Mouse (Mus musculus) MEL (cell line): ENCODE measurements around the gene Vmn1r36. TPM values are rescaled to one million over a fixed set of nuclear protein-coding genes. Genes with fewer than 3 reads are reported as not detected.

Experiments
- DNase-seq: peaks from one replicate; pipeline ENCODE4 v3.0.0; 2011; ENCODE audit warnings: low read depth, low spot score
- H3K27ac ChIP-seq: 2 replicates; pipeline ENCODE4 v1.5.1; 2012; ENCODE audit warnings: low read depth, mild to moderate bottlenecking, control low read depth, low read length, moderate library complexity; ENCODE audit not compliant: control insufficient read depth
- H3K27me3 ChIP-seq, 2 experiments: fragments of 150-350 bp in 1 of 2; sonication (generic) in 1 of 2; 2 replicates each; pipeline ENCODE4 v1.6.1; 2012; ENCODE audit warnings: low read length in 2 of 2, mild to moderate bottlenecking in 2 of 2, improper control_type of control experiment in 1 of 2, moderate library complexity in 1 of 2; ENCODE audit not compliant: insufficient read depth in 2 of 2, control insufficient read depth in 1 of 2
- H3K36me3 ChIP-seq, 2 experiments: 2 replicates each; pipeline ENCODE4 v1.6.1; 2012 to 2014; ENCODE audit warnings: low read length in 2 of 2, improper control_type of control experiment in 1 of 2, inconsistent platforms in 1 of 2, mild to moderate bottlenecking in 1 of 2; ENCODE audit not compliant: insufficient read depth in 2 of 2, control insufficient read depth in 1 of 2
- H3K4me1 ChIP-seq, 2 experiments: fragments of 150-350 bp in 1 of 2; sonication (generic) in 1 of 2; 2 replicates each; pipeline ENCODE4 v1.6.1; 2012; ENCODE audit warnings: low read length in 2 of 2, improper control_type of control experiment in 1 of 2, mild to moderate bottlenecking in 1 of 2; ENCODE audit not compliant: insufficient read depth in 2 of 2, control insufficient read depth in 1 of 2
- H3K4me3 ChIP-seq, 2 experiments: fragments of 150-350 bp in 1 of 2; sonication (generic) in 1 of 2; 2 replicates each; pipeline ENCODE4 v1.5.1; 2012; ENCODE audit warnings: low read depth in 2 of 2, low read length in 2 of 2, mild to moderate bottlenecking in 2 of 2, moderate library complexity in 2 of 2, control low read depth in 1 of 2, improper control_type of control experiment in 1 of 2; ENCODE audit not compliant: control insufficient read depth in 1 of 2, insufficient read depth in 1 of 2
- H3K79me2 ChIP-seq: 2 replicates; pipeline ENCODE4 v1.6.1; 2012; ENCODE audit warnings: mild to moderate bottlenecking, low read length, moderate library complexity; ENCODE audit not compliant: control insufficient read depth, poor library complexity, insufficient read depth
- H3K9ac ChIP-seq: 2 replicates; pipeline ENCODE4 v1.6.1; 2012; ENCODE audit warnings: low read depth, mild to moderate bottlenecking, control low read depth, low read length, moderate library complexity; ENCODE audit not compliant: control insufficient read depth, poor library complexity, severe bottlenecking
- H3K9me3 ChIP-seq: fragments of 150-350 bp; sonication (generic); replicated peaks from 2 replicates; pipeline ENCODE4 v1.6.1; 2012; ENCODE audit warnings: mild to moderate bottlenecking, low read length, improper control_type of control experiment, moderate library complexity; ENCODE audit not compliant: insufficient read depth
- CHD1 ChIP-seq: IDR thresholded peaks from 2 replicates; pipeline ENCODE4 v1.6.1; 2012; ENCODE audit warnings: low read depth, mild to moderate bottlenecking, inconsistent platforms, low read length, improper control_type of control experiment
- CTCF ChIP-seq, 3 experiments: IDR thresholded peaks in 2 of 3; conservative IDR thresholded peaks in 1 of 3; 2 replicates each; pipeline ENCODE4 v1.5.1; 2011 to 2012; ENCODE audit warnings: low read length in 3 of 3, low read depth in 2 of 3, mild to moderate bottlenecking in 2 of 3, improper control_type of control experiment in 1 of 3, inconsistent platforms in 1 of 3, mixed read lengths in 1 of 3, moderate library complexity in 1 of 3; ENCODE audit not compliant: control insufficient read depth in 1 of 3, insufficient read depth in 1 of 3, poor library complexity in 1 of 3, severe bottlenecking in 1 of 3
- ELF1 ChIP-seq: IDR thresholded peaks from 2 replicates; pipeline ENCODE4 v1.6.1; 2014; ENCODE audit warnings: low read depth, mild to moderate bottlenecking, inconsistent platforms, low read length, improper control_type of control experiment, moderate library complexity
- EP300 ChIP-seq, 2 experiments: IDR thresholded peaks; 2 replicates each; pipeline ENCODE4 v1.6.1; 2011; ENCODE audit warnings: improper control_type of control experiment in 2 of 2, low read length in 2 of 2, low read depth in 1 of 2, mild to moderate bottlenecking in 1 of 2
- ETS1 ChIP-seq: IDR thresholded peaks from 2 replicates; pipeline ENCODE4 v1.6.1; 2012; ENCODE audit warnings: low read depth, mild to moderate bottlenecking, inconsistent platforms, low read length, improper control_type of control experiment, moderate library complexity
- GATA1 ChIP-seq: IDR thresholded peaks from 2 replicates; pipeline ENCODE4 v1.6.1; 2011; ENCODE audit warnings: low read depth, low read length, improper control_type of control experiment
- HCFC1 ChIP-seq: IDR thresholded peaks from 2 replicates; pipeline ENCODE4 v1.6.1; 2012; ENCODE audit warnings: low read depth, mild to moderate bottlenecking, inconsistent platforms, low read length, improper control_type of control experiment, moderate library complexity
- MAFK ChIP-seq: IDR thresholded peaks from 2 replicates; pipeline ENCODE4 v1.6.1; 2011; ENCODE audit warnings: low read depth, mild to moderate bottlenecking, low read length, improper control_type of control experiment, borderline replicate concordance
- MAZ ChIP-seq: IDR thresholded peaks from 2 replicates; pipeline ENCODE4 v1.6.1; 2012; ENCODE audit warnings: low read depth, mild to moderate bottlenecking, inconsistent platforms, low read length, improper control_type of control experiment
- MXI1 ChIP-seq: IDR thresholded peaks from 2 replicates; pipeline ENCODE4 v1.6.1; 2011; ENCODE audit warnings: mild to moderate bottlenecking, low read depth, low read length, improper control_type of control experiment
- MYB ChIP-seq: IDR thresholded peaks from 2 replicates; pipeline ENCODE4 v1.6.1; 2011; ENCODE audit warnings: mild to moderate bottlenecking, low read depth, low read length, improper control_type of control experiment
- MYC ChIP-seq: IDR thresholded peaks from 2 replicates; pipeline ENCODE4 v1.6.1; 2011; ENCODE audit warnings: low read depth, mild to moderate bottlenecking, low read length, improper control_type of control experiment, moderate library complexity
- NRF1 ChIP-seq: IDR thresholded peaks from 2 replicates; pipeline ENCODE4 v1.6.1; 2014; ENCODE audit warnings: low read depth, mild to moderate bottlenecking, inconsistent platforms, low read length, improper control_type of control experiment, moderate library complexity; ENCODE audit not compliant: poor library complexity, insufficient read depth, severe bottlenecking
- POLR2A ChIP-seq, 2 experiments: IDR thresholded peaks; 2 replicates each; pipeline ENCODE4 v1.6.1; 2011 to 2012; ENCODE audit warnings: low read length in 2 of 2, mild to moderate bottlenecking in 2 of 2, control low read depth in 1 of 2, improper control_type of control experiment in 1 of 2, low read depth in 1 of 2, moderate library complexity in 1 of 2; ENCODE audit not compliant: control insufficient read depth in 1 of 2, insufficient read depth in 1 of 2, poor library complexity in 1 of 2
- POLR2AphosphoS2 ChIP-seq: IDR thresholded peaks from 2 replicates; pipeline ENCODE4 v1.6.1; 2011; ENCODE audit warnings: low read length, improper control_type of control experiment
- POLR2AphosphoS5 ChIP-seq: IDR thresholded peaks from 2 replicates; pipeline ENCODE4 v1.6.1; 2012; ENCODE audit warnings: low read depth, borderline replicate concordance, mild to moderate bottlenecking, inconsistent platforms, low read length, moderate library complexity, mixed read lengths
- RAD21 ChIP-seq: IDR thresholded peaks from 2 replicates; pipeline ENCODE4 v1.6.1; 2011; ENCODE audit warnings: mild to moderate bottlenecking, low read depth, low read length, improper control_type of control experiment
- SIN3A ChIP-seq: IDR thresholded peaks from 2 replicates; pipeline ENCODE4 v1.6.1; 2012; ENCODE audit warnings: low read length, improper control_type of control experiment, inconsistent platforms
- UBTF ChIP-seq: IDR thresholded peaks from 2 replicates; pipeline ENCODE4 v1.6.1; 2012; ENCODE audit warnings: low read depth, mild to moderate bottlenecking, inconsistent platforms, low read length, improper control_type of control experiment, moderate library complexity, borderline replicate concordance; ENCODE audit not compliant: insufficient read depth
- ZC3H11A ChIP-seq: IDR thresholded peaks from 2 replicates; pipeline ENCODE4 v1.6.1; 2012; ENCODE audit warnings: low read depth, mild to moderate bottlenecking, inconsistent platforms, low read length, improper control_type of control experiment
- ZKSCAN1 ChIP-seq: IDR thresholded peaks from 2 replicates; pipeline ENCODE4 v1.6.1; 2012; ENCODE audit warnings: low read depth, mild to moderate bottlenecking, inconsistent platforms, low read length, improper control_type of control experiment, moderate library complexity
- ZNF384 ChIP-seq: IDR thresholded peaks from 2 replicates; pipeline ENCODE4 v1.6.1; 2012; ENCODE audit warnings: low read depth, mild to moderate bottlenecking, inconsistent platforms, low read length, improper control_type of control experiment
- polyA plus RNA-seq, 2 experiments: library from polyadenylated mRNA; stranded (reverse) in 1 of 2; unstranded in 1 of 2; fragments of >175 nt in 1 of 2; fragments of >200 nt in 1 of 2; gene quantifications; 2 replicates each; pipeline versions ENCODE4 v1.2.1 to v1.2.4; 2012; ENCODE audit warnings: low replicate concordance in 2 of 2, low read depth in 1 of 2; ENCODE audit not compliant: insufficient read length in 2 of 2, insufficient read depth in 1 of 2, missing spikeins in 1 of 2
- total RNA-seq: library from RNA; depleted of rRNA; stranded (reverse); fragments of 300-350 nt; gene quantifications from 2 replicates; pipeline ENCODE4 v1.2.3, GENCODE M21; 2012; rRNA removed

Gene Vmn1r36
- total and polyA plus RNA-seq, 3 experiments, result not detected

GRCm38 (mm10) chr6:66708901-66709300, 10.1 kb downstream of the Vmn1r36 start:
- Histone ChIP-seq H3K27me3 (peaks cover 0 to 2% of the 10 kb centered on the region in 2 experiments; a peak in 1 of 4 replicates), H3K27ac (no peak overlapping the region), H3K4me1 (no peaks in the 10 kb centered on the region), H3K36me3 (no peaks in the 10 kb centered on the region), H3K9ac (no peak overlapping the region), H3K9me3 (no peaks in the 10 kb centered on the region), H3K79me2 (no peaks in the 10 kb centered on the region), H3K4me3 (no peak overlapping the region)
- DNase-seq, result no peak
- no peak for TF ChIP-seq GATA1
- no peak for TF ChIP-seq POLR2AphosphoS5
- no peak for TF ChIP-seq MYC
- TF ChIP-seq CHD1, result no peak
- TF ChIP-seq MYB, result no peak

- H3K4me3 ChIP-seq, result no peak within 1 kb of the TSS
- H3K27me3 ChIP-seq, result no peaks in the 10 kb centered on the region; a peak in 1 of 4 replicates
- H3K9me3 ChIP-seq, result no peaks in the 10 kb centered on the region
- no peak within 1 kb of the TSS for H3K9ac ChIP-seq
- H3K27ac ChIP-seq, result no peak within 1 kb of the TSS
- peaks cover 3% of the 10 kb centered on the region in 2 experiments; a peak in 2 of 4 replicates for H3K4me1 ChIP-seq
- H3K79me2 ChIP-seq, result no peaks in the 10 kb centered on the region; the same call in 1 of the 2 replicates
- no peak for DNase-seq
- no peaks in the 10 kb centered on the region for H3K36me3 ChIP-seq
- TF ChIP-seq HCFC1 (no peak), EP300 (IDR thresholded peaks at IDR 0.05; ENCODE audit: low read depth in 1 of 2, low read length in 2 of 2) (no peak), POLR2AphosphoS2 (no peak), ELF1 (no peak), MYC (no peak), SIN3A (no peak), MXI1 (no peak), RAD21 (no peak), MAFK (no peak), ZNF384 (no peak), POLR2AphosphoS5 (no peak), ZKSCAN1 (no peak), MAZ (no peak), NRF1 (no peak), MYB (no peak), ETS1 (no peak), UBTF (no peak), ZC3H11A (no peak), CTCF (IDR thresholded peaks at IDR 0.05 in 2 of 3, conservative IDR thresholded peaks at IDR 0.05 in 1 of 3; ENCODE audit: control insufficient read depth in 1 of 3, insufficient read depth in 1 of 3, low read depth in 2 of 3, low read length in 3 of 3, poor library complexity in 1 of 3, severe bottlenecking in 1 of 3) (no peak), POLR2A (IDR thresholded peaks at IDR 0.05; ENCODE audit: control insufficient read depth in 1 of 2, insufficient read depth in 1 of 2, low read depth in 1 of 2, low read length in 2 of 2, poor library complexity in 1 of 2) (no peak)
Observed at GRCm38 (mm10) chr6:66685806-66686205, 33.2 kb downstream of the Vmn1r36 start, which contains the start of gene Vmn1r35. Vmn1r35 (minus strand) TSS chr6:66685906.

Other genes with a start within 250 kb of the Vmn1r36 start
- 63.9 and 72.0 TPM in 2 replicates for gene Mad2l1, start 183.8 kb downstream of the Vmn1r36 start, total RNA-seq
- gene Mad2l1, start 183.8 kb downstream of the Vmn1r36 start, polyA plus RNA-seq, result 100 to 1,000 TPM in 1 of 2 experiments, 10 to 100 TPM in 1; 68.8 to 102 TPM
- not detected in 2 replicates for gene Vmn1r32, start 159.1 kb downstream of the Vmn1r36 start, total RNA-seq
- gene Vmn1r32, start 159.1 kb downstream of the Vmn1r36 start, polyA plus RNA-seq, result under 1 TPM in 1 of 2 experiments, not detected in 1; 0.19 TPM
- not detected in 2 replicates for gene Vmn1r33, start 100.9 kb downstream of the Vmn1r36 start, total RNA-seq
- not detected for gene Vmn1r33, start 100.9 kb downstream of the Vmn1r36 start, polyA plus RNA-seq
- not detected in 2 replicates for gene Vmn1r34, start 75.3 kb downstream of the Vmn1r36 start, total RNA-seq
- gene Vmn1r34, start 75.3 kb downstream of the Vmn1r36 start, polyA plus RNA-seq, result not detected
- gene Vmn1r35, start 33.3 kb downstream of the Vmn1r36 start, total RNA-seq, result not detected in 2 replicates
- gene Vmn1r35, start 33.3 kb downstream of the Vmn1r36 start, polyA plus RNA-seq, result not detected
- not detected in 2 replicates for gene Vmn1r37, start 10.2 kb upstream of the Vmn1r36 start, total RNA-seq
- not detected for gene Vmn1r37, start 10.2 kb upstream of the Vmn1r36 start, polyA plus RNA-seq
- not detected in 2 replicates for gene Vmn1r38, start 63.5 kb upstream of the Vmn1r36 start, total RNA-seq
- not detected for gene Vmn1r38, start 63.5 kb upstream of the Vmn1r36 start, polyA plus RNA-seq
- not detected in 2 replicates for gene Vmn1r39, start 91.4 kb upstream of the Vmn1r36 start, total RNA-seq
- under 1 TPM in 1 of 2 experiments, not detected in 1; 0.13 TPM for gene Vmn1r39, start 91.4 kb upstream of the Vmn1r36 start, polyA plus RNA-seq
- 13.1 and 16.8 TPM in 2 replicates for gene Gng12, start 177.2 kb upstream of the Vmn1r36 start, total RNA-seq
- gene Gng12, start 177.2 kb upstream of the Vmn1r36 start, polyA plus RNA-seq, result 10 to 100 TPM in 1 of 2 experiments, not detected in 1; 44.0 TPM